Mouse (Mus musculus) testis, adult 2 months (tissue): Measurements from ENCODE around the gene Misp.

Experiments
- CTCF ChIP-seq: fragments of 200-500 bp; IDR thresholded peaks from 2 replicates; pipeline ENCODE4 v1.5.1; 2012; ENCODE audit warnings: low read depth, mild to moderate bottlenecking, inconsistent platforms, low read length, moderate library complexity; ENCODE audit not compliant: control insufficient read depth, insufficient read depth, insufficient replicate concordance
- POLR2A ChIP-seq: fragments of 200-500 bp; IDR thresholded peaks from 2 replicates; pipeline ENCODE4 v1.6.1; 2012; ENCODE audit warnings: low read depth, mild to moderate bottlenecking, inconsistent platforms, low read length, moderate library complexity; ENCODE audit not compliant: control insufficient read depth

DNA sequence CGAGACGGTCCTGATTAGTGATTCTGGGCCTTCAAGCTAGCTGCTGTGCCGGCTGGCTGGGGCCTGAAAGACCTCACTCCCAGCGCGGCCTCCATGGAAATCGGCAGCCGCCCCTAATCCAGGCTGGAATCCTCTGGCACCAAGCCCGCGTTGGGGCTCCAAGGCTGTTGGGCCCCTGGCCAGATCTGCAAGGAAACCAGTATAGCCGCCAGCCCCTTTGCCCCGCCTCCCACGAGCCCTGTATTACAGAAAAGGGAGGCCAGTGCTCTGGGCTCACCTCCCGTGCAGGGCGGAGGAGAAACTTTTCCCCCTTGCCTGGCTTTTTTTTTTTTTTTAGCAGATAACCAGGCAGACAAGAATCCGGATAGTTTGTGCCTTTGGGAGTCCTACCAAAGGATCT, 32.6 kb downstream of the Misp start:
- no peak for TF ChIP-seq CTCF
- TF ChIP-seq POLR2A = no peak
